ENCODE assay signal across 21 mouse cellular contexts in the genomic region with DNA sequence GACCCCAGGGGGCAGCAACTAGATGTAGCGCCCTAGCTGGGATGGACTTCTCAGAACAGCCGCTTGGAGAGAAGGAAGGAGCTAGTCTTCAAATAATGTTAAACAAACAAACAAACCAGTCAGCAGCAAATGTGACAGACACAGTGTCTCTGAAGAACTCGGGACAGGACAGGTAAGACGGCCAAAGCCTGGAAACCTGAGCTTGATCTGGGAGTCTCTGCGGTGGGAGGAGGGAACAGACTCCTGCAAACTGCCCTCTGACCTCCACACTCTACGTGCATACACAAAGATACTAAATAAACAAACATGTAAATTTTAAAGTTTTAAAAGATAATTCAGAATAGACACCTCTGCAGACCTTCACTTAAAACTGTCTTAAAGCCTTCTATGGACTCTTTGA. TPM values are rescaled to one million over a fixed set of nuclear protein-coding genes. Genes with fewer than 3 reads are reported as not detected.
DNase-seq lines count a peak whose midpoint lies in the region; ATAC-seq and TF ChIP-seq lines count a peak whose summit lies in the region.
"Had no signal": no experiment of that assay in that cellular context is flagged by ENCODE, and none has a peak within 500 bp of the region (broad histone marks: within the 10 kb centered on the region; RNA-seq: fewer than 3 reads in every experiment).

No protein-coding gene starts in this region.

- peak; percentile 46 for DNase-seq in gastrocnemius, postnatal 25 days
- DNase-seq in gastrocnemius, postnatal 36 days = no peak
- DNase-seq in layer of hippocampus, adult 2 months (ENCODE audit: low spot score in 2 of 2) = no peak
- no peak for DNase-seq in layer of hippocampus, postnatal 14 days (ENCODE audit: low spot score in 2 of 2)
- peak; percentile 30 for DNase-seq in testis, postnatal 10 days (ENCODE audit: low spot score)
- no peak for DNase-seq in testis, postnatal 14 days (ENCODE audit: low spot score)
- peak; percentile 42 for DNase-seq in yolk sac, embryonic 10.5 days (ENCODE audit: low spot score)
- DNase-seq: adrenal gland, adult 8-10 months; adrenal gland, postnatal 25 days; cerebellum, adult 11-12 months; cerebellum, adult 8-10 months; cerebellum, postnatal 36 days had no signal

- H3K36me3 ChIP-seq in midbrain, embryonic 15.5 days (replicated peaks) = no peaks in the 10 kb centered on the region
- H3K36me3 ChIP-seq: hindbrain, embryonic 12.5 days had no signal

- intact Hi-C loops in gastrocnemius, postnatal 36 days (cut with DNase I) = no loop called here

- H3K4me1 ChIP-seq in midbrain, embryonic 15.5 days = no peaks in the 10 kb centered on the region
- H3K4me1 ChIP-seq: forebrain, embryonic 13.5 days; hindbrain, embryonic 12.5 days; hindbrain, embryonic 15.5 days had no signal

- peak overlapping the region; percentile 59 for H3K27ac ChIP-seq in layer of hippocampus, adult 2 months
- no peak overlapping the region for H3K27ac ChIP-seq in midbrain, embryonic 15.5 days
- H3K27ac ChIP-seq: forebrain, embryonic 10.5 days; forebrain, embryonic 13.5 days; heart, embryonic 15.5 days; hindbrain, embryonic 12.5 days; hindbrain, embryonic 15.5 days had no signal

- TF ChIP-seq CTCF in layer of hippocampus, adult 2 months (conservative IDR thresholded peaks at IDR 0.05) = no peak

- no peak overlapping the region for H3K4me3 ChIP-seq in layer of hippocampus, adult 2 months
- no peak overlapping the region for H3K4me3 ChIP-seq in midbrain, embryonic 15.5 days
- H3K4me3 ChIP-seq: forebrain, embryonic 10.5 days; forebrain, embryonic 13.5 days; heart, embryonic 12.5 days; heart, embryonic 15.5 days; hindbrain, embryonic 12.5 days; hindbrain, embryonic 15.5 days had no signal

- 83% methylated on average over 6 of the region's 6 CpGs for WGBS in midbrain, embryonic 15.5 days

- no peaks in the 10 kb centered on the region for H3K9me3 ChIP-seq in midbrain, embryonic 15.5 days
- H3K9me3 ChIP-seq: forebrain, embryonic 10.5 days; forebrain, embryonic 13.5 days; heart, embryonic 12.5 days; heart, embryonic 15.5 days; hindbrain, embryonic 12.5 days; hindbrain, embryonic 15.5 days had no signal

- H3K4me2 ChIP-seq in midbrain, embryonic 15.5 days = no peak overlapping the region
- H3K4me2 ChIP-seq: forebrain, embryonic 13.5 days; heart, embryonic 12.5 days; heart, embryonic 15.5 days; hindbrain, embryonic 12.5 days; hindbrain, embryonic 15.5 days had no signal

- no peak for ATAC-seq in midbrain, embryonic 15.5 days (replicated peaks)
- ATAC-seq: activated CD4-positive, CD25-positive, alpha-beta regulatory T cell, adult 4 months; forebrain, embryonic 13.5 days; forebrain, embryonic 16.5 days had no signal

- no peak overlapping the region for H3K9ac ChIP-seq in midbrain, embryonic 15.5 days
- H3K9ac ChIP-seq: forebrain, embryonic 13.5 days; heart, embryonic 12.5 days; heart, embryonic 15.5 days; hindbrain, embryonic 12.5 days; hindbrain, embryonic 15.5 days had no signal

- no peaks in the 10 kb centered on the region for H3K27me3 ChIP-seq in midbrain, embryonic 15.5 days (replicated peaks)
- H3K27me3 ChIP-seq: forebrain, embryonic 13.5 days; heart, embryonic 12.5 days; heart, embryonic 15.5 days; hindbrain, embryonic 12.5 days; hindbrain, embryonic 15.5 days had no signal

RNA-seq across cellular contexts. Expression of a gene that starts 42.5 kb away (rescaled TPM):
- 100 to 1,000 TPM in 1 of 2 experiments, 10 to 100 TPM in 1; 98.3 to 136 TPM for total RNA-seq in gastrocnemius, postnatal 25 days (2021)
- 100 to 1,000 TPM; 138 to 139 TPM for total RNA-seq in gastrocnemius, postnatal 36 days (2021)
- 100 to 1,000 TPM; 173 to 184 TPM for total RNA-seq in layer of hippocampus, adult 2 months (2021)
- total RNA-seq in layer of hippocampus, postnatal 14 days (2021) = 100 to 1,000 TPM; 132 to 146 TPM
- polyA plus RNA-seq in midbrain, embryonic 15.5 days (2015; fragmentation: Nextera tagmentation; extraction: Ambion mirVana) = 9.0 and 9.7 TPM in 2 replicates

Comparison
In these comparisons a context has a peak if more than half of its experiments do, and no peak if none do; other contexts are left out.
1. DNase-seq: peak in gastrocnemius, postnatal 25 days (single experiment), testis, postnatal 10 days (single experiment) and yolk sac, embryonic 10.5 days (single experiment); none in gastrocnemius, postnatal 36 days (0 of 2), layer of hippocampus, adult 2 months (0 of 2), layer of hippocampus, postnatal 14 days (0 of 2) and testis, postnatal 14 days (single experiment).